Mouse (Mus musculus) layer of hippocampus, adult 2 months (tissue): ENCODE results near the gene Kank1. TPM values are rescaled to one million over a fixed set of nuclear protein-coding genes. Genes with fewer than 3 reads are reported as not detected.
A peak's percentile ranks its signal among the peaks of the same experiment; 100 is the strongest.

Experiments
- DNase-seq, 2 experiments: peaks; one replicate each; pipeline ENCODE4 v3.0.0; 2022; ENCODE audit warnings: low spot score in 2 of 2
- H3K27ac ChIP-seq: fragments of 200-600 bp; 2 replicates; pipeline ENCODE4 v1.8.1; 2022
- H3K4me3 ChIP-seq: fragments of 200-600 bp; 2 replicates; pipeline ENCODE4 v1.8.1; 2022; ENCODE audit warnings: mild to moderate bottlenecking
- CTCF ChIP-seq: fragments of 200-600 bp; conservative IDR thresholded peaks from 2 replicates; pipeline ENCODE4 v1.8.1; 2022; ENCODE audit warnings: antibody characterized with exemption, mild to moderate bottlenecking, moderate library complexity
- long read RNA-seq, 2 experiments: library from polyadenylated mRNA; stranded (forward); transcript quantifications; one replicate each; pipeline ENCODE4 v2.0.0; 2021; ENCODE audit warnings: borderline mapping rate in 2 of 2
- total RNA-seq, 2 experiments: library from RNA; stranded (reverse); gene quantifications; 2 replicates each; pipeline ENCODE4 v1.2.3; 2021

Gene Kank1
- total RNA-seq, result 10 to 100 TPM; 18.5 to 20.1 TPM
- long read RNA-seq, experiment 1, full-length matches to known transcripts, result 1 of 14 reads
- long read RNA-seq, experiment 1, partial matches to known transcripts, result 5 of 14 reads
- long read RNA-seq, experiment 1, other reads (novel, unspliced or antisense), result 8 of 14 reads
- long read RNA-seq, experiment 2, full-length matches to known transcripts, result 2 of 21 reads
- long read RNA-seq, experiment 2, partial matches to known transcripts, result 11 of 21 reads
- long read RNA-seq, experiment 2, other reads (novel, unspliced or antisense), result 8 of 21 reads

- Histone ChIP-seq H3K27ac (peak within 1 kb of the TSS; percentile 67), H3K4me3 (peak within 1 kb of the TSS; percentile 70)
- no peak for TF ChIP-seq CTCF
- peak; percentile 24 to 61 for DNase-seq
Observed at GRCm38 (mm10) chr19:25236596-25237491, at the start of gene Kank1. Gene Kank1, plus strand, starts transcription at chr19:25236975.

- Histone ChIP-seq H3K4me3 (no peak overlapping the region), H3K27ac (no peak overlapping the region)
- DNase-seq, result peak in 1 of 2 experiments; percentile 6
- TF ChIP-seq CTCF, result no peak
Observed at GRCm38 (mm10) chr19:25187681-25188080, 49.1 kb upstream of the Kank1 start.

GRCm38 (mm10) chr19:25193751-25194150 lies 43.0 kb upstream of the Kank1 start:
- H3K4me3 ChIP-seq, result no peak overlapping the region
- no peak for DNase-seq
- no peak overlapping the region for H3K27ac ChIP-seq
- TF ChIP-seq CTCF, result no peak

GRCm38 (mm10) chr19:25200081-25200860 lies 36.5 kb upstream of the Kank1 start:
- TF ChIP-seq CTCF, result no peak
- H3K4me3 ChIP-seq, result no peak overlapping the region
- H3K27ac ChIP-seq, result no peak overlapping the region
- DNase-seq, result no peak

GRCm38 (mm10) chr19:25203077-25203476 lies 33.7 kb upstream of the Kank1 start:
- no peak for DNase-seq
- H3K4me3 ChIP-seq, result no peak overlapping the region
- no peak overlapping the region for H3K27ac ChIP-seq
- TF ChIP-seq CTCF, result no peak

GRCm38 (mm10) chr19:25206969-25207368 lies 29.8 kb upstream of the Kank1 start:
- TF ChIP-seq CTCF, result no peak
- DNase-seq, result no peak
- Histone ChIP-seq H3K27ac (no peak overlapping the region), H3K4me3 (no peak overlapping the region)

GRCm38 (mm10) chr19:25207731-25208361 lies 28.9 kb upstream of the Kank1 start:
- DNase-seq, result no peak
- no peak overlapping the region for H3K4me3 ChIP-seq
- TF ChIP-seq CTCF, result no peak
- no peak overlapping the region for H3K27ac ChIP-seq

- no peak for DNase-seq
- Histone ChIP-seq H3K27ac (no peak overlapping the region), H3K4me3 (no peak overlapping the region)
- TF ChIP-seq CTCF, result no peak
Observed at GRCm38 (mm10) chr19:25208596-25209110, 28.1 kb upstream of the Kank1 start.

GRCm38 (mm10) chr19:25220611-25221010 lies 16.2 kb upstream of the Kank1 start:
- Histone ChIP-seq H3K27ac (no peak overlapping the region), H3K4me3 (no peak overlapping the region)
- no peak for DNase-seq
- no peak for TF ChIP-seq CTCF

GRCm38 (mm10) chr19:25221964-25222640 lies 14.7 kb upstream of the Kank1 start:
- no peak for DNase-seq
- H3K4me3 ChIP-seq, result no peak overlapping the region
- no peak for TF ChIP-seq CTCF
- H3K27ac ChIP-seq, result no peak overlapping the region

- TF ChIP-seq CTCF, result no peak
- DNase-seq, result no peak
- Histone ChIP-seq H3K27ac (no peak overlapping the region), H3K4me3 (no peak overlapping the region)
Observed at GRCm38 (mm10) chr19:25230058-25230974, 6.5 kb upstream of the Kank1 start.
